Mouse (Mus musculus): ENCODE data around the gene Zfp872.
"Not testable (repeated sequence)": the region's sequence is repeated elsewhere in the genome, so short reads cannot be mapped to it uniquely, and the experiment has no call there.

Gene Zfp872

GRCm38 (mm10) chr9:22172318-22172717, 15.6 kb upstream of the Zfp872 start:
- peak; percentile 57 for DNase-seq

GRCm38 (mm10) chr9:22196412-22196811, 8.5 kb downstream of the Zfp872 start:
- DNase-seq, result peak; percentile 74

DNA sequence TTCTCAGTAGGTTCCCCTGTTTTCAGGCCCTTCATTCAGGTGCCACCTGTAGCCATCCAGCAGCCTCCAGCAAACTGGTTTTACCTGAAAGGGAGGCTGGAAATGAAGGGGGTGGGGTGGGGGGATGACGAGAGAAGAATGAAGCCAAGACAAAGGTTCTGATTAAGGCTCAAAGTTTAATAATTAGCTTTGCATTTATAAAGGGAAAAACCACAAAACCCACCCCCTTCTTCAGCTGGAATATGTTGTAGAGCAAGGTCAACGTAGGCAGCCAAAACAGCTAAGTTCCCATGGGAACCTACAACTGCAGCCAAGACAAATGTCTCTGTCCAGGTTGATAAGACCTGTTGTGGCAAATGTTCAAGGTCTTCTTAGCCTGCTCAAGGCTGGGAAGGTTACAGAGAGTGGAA, 25.9 kb downstream of the Zfp872 start:
- peak; percentile 94 for DNase-seq

DNA sequence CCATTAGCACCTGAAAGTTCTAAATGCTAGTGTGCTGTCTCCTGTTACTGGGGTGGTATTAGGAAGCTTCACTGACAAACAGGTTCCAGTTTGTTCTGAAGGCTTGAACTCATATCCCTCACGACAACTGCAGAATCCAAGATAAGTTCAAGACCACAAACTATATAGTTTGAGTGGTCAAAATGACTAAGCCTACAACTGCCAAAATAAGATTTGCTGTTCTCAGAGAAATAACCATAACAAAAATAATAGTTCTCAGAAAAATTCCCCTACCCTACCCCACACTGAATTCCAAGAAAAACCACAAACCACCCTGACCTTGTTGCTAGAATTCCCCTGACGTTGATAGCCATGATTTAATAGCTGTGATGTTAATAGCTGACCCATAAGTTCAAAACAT, 26.7 kb downstream of the Zfp872 start:
- peak; percentile 31 for DNase-seq

- DNase-seq, result no peak
These were observed 28.8 kb downstream of the Zfp872 start for GRCm38 (mm10) chr9:22216705-22217104.

GRCm38 (mm10) chr9:22217858-22218493, 30.1 kb downstream of the Zfp872 start:
- DNase-seq, result peak; percentile 70

- DNase-seq, result peak; percentile 66
These were observed 36.2 kb downstream of the Zfp872 start for GRCm38 (mm10) chr9:22224066-22224465.

DNA sequence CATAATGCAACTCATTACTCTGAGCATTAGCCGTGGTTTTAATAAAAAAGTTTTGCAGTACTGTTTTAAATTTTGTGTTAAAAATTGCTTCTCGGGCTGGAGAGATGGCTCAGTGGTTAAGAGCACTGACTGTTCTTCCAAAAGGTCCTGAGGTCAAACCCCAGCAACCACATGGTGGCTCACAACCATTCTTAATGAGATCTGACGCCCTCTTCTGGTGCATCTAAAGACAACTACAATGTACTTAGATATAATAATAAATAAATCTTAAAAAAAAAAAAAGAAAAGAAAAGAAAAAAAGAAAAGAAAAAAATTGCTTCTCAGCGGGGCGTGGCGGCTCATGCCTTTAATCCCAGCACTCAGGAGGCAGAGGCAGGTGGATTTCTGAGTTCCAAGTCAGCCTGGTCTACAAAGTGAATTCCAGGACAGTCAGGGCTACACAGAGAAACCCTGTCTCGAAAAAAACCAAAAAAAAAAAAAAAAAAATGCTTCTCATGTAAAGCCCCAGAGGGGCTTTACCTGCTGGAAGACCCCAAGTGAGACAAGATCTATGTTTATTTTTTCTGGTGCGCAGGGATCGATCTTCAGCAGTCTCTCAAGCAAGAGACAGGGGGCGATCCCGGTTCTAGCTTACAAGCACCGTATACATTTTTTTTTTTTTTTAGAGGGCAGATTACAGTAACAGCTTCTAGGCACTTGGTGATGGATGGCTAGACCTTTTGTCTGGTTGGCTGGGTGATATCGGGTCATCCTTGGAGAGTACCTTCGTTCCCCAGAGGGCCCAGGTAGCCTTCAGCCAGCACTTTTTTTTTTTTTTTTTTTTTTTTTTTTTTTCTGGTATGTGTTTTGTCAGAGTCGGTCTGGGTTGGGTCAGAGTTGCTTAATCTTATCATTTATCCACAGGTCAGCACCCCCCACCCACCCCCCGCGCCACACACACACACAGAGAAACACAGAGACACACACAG, 36.9 kb downstream of the Zfp872 start:
- DNase-seq, result peak; percentile 55

DNA sequence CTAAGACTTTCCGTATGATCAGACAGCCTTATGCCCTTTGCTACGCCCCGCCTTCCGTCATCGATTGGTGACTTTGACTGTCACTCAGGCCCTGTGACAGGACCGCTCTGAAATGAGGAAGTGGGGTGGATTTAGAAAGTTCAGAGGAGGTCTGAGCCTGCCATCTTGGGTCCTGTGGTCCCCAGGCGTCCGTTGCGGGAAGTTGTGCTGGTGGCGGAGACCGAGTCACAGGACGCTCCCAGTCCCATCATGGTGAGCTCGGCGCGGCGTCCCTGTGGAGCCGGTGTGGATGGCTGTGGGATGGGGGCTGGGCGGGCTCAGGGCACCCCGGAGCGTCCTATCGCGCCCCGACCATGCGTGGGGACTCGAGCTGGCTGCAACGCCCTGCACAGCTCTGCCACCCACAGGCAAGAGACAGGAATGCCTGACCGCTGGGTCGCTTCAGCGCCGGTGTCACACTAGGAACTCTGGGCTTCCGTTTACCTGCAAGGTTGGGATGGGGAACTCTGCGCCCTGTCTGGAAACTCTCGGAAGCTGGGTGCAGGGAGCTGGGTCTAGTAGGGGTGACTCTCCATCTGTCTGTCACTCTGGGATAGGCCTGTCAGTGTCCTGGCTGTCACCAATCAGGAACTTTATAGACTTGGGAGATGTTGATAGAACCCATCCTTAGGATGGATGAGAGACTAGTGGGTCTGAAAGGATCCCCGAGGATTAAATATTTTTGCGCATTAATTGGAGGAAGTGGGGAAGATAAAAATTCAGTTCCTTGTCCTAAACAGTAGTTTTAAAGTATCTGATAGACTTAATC, 37.9 kb downstream of the Zfp872 start, which contains the start of gene Zfp809:
Gene Zfp809, plus strand, starts transcription at position 134 of the 808 bp plus-strand sequence.
- DNase-seq, result peak; percentile 100

- not testable (repeated sequence) for DNase-seq
These were observed 38.4 kb downstream of the Zfp872 start for GRCm38 (mm10) chr9:22226389-22226673.

DNA sequence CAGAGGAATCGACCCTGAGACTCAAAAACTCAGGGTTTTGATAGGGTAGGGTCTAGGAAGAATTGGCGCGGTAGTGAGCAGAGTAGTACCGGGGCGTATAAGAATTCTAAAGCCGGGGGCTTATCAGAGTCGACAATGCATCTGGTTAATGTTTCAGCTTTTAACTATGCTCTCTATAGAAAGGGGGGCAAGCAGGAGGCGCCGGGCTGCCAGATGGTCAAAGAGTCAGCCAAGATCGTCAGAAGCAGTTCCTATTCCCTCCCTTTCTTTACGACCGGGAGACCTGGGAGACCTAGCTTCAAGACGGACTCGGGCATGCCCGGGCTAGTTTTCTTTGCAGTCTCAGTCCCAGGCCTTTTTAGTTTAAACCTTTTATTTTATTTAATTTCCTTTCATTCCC, 39.0 kb downstream of the Zfp872 start:
- peak; percentile 98 for DNase-seq

GRCm38 (mm10) chr9:22229386-22230026, 41.6 kb downstream of the Zfp872 start:
- DNase-seq, result peak; percentile 73

GRCm38 (mm10) chr9:22230061-22230460, 42.2 kb downstream of the Zfp872 start:
- peak; percentile 58 for DNase-seq

- peak; percentile 51 for DNase-seq
These were observed 42.7 kb downstream of the Zfp872 start for GRCm38 (mm10) chr9:22230556-22230955.

- DNase-seq, result peak; percentile 53
These were observed 52.1 kb downstream of the Zfp872 start for GRCm38 (mm10) chr9:22240001-22240400.

GRCm38 (mm10) chr9:22244242-22244641, 56.4 kb downstream of the Zfp872 start:
- no peak for DNase-seq
